Mouse (Mus musculus): ENCODE measurements around the gene Ust. TPM values are rescaled to one million over a fixed set of nuclear protein-coding genes. Genes with fewer than 3 reads are reported as not detected.

Gene Ust
- total and polyA plus RNA-seq, 3 experiments, result not detected

GRCm38 (mm10) chr10:8189331-8189981 lies 329.2 kb downstream of the Ust start:
- DNase-seq (ENCODE audit: extremely low read depth), result no peak
- no peak for TF ChIP-seq MAZ (IDR thresholded peaks at IDR 0.05; ENCODE audit: low read depth, low read length)
- TF ChIP-seq PAX5 (IDR thresholded peaks at IDR 0.05; ENCODE audit: low read length), result no peak
- TF ChIP-seq ZKSCAN1 (IDR thresholded peaks at IDR 0.05; ENCODE audit: borderline replicate concordance, low read depth, low read length), result no peak
- TF ChIP-seq MAX (IDR thresholded peaks at IDR 0.05; ENCODE audit: low read length), result no peak
- no peak for TF ChIP-seq ELF1 (IDR thresholded peaks at IDR 0.05; ENCODE audit: low read depth, low read length)
- TF ChIP-seq CHD2 (IDR thresholded peaks at IDR 0.05; ENCODE audit: low read length), result no peak
- TF ChIP-seq SIN3A (IDR thresholded peaks at IDR 0.05; ENCODE audit: low read length), result no peak
- no peak for TF ChIP-seq GABPA (IDR thresholded peaks at IDR 0.05; ENCODE audit: insufficient replicate concordance, low read depth, low read length)
- TF ChIP-seq MYC (IDR thresholded peaks at IDR 0.05; ENCODE audit: low read depth, low read length), result no peak
- no peak for TF ChIP-seq IRF4 (IDR thresholded peaks at IDR 0.05; ENCODE audit: low read depth, low read length)
- no peak for TF ChIP-seq E2F4 (IDR thresholded peaks at IDR 0.05; ENCODE audit: insufficient replicate concordance, low read depth, low read length)
- no peak for TF ChIP-seq ZC3H11A (IDR thresholded peaks at IDR 0.05; ENCODE audit: low read depth, low read length)
- no peak for TF ChIP-seq TBP (conservative IDR thresholded peaks at IDR 0.05; ENCODE audit: low read depth, low read length)
- no peak for TF ChIP-seq MEF2A (IDR thresholded peaks at IDR 0.05; ENCODE audit: borderline replicate concordance, low read depth, low read length)
- dilution Hi-C loops (cut with MboI; ENCODE audit: extremely low pct_ligation_motif_present, extremely low pct_unique_long_range_greater_than_20kb, low sequenced_read_pairs), result no loop called here
- Histone ChIP-seq H3K27ac (ENCODE audit: insufficient read depth, low read depth) (no peak overlapping the region), H3K36me3 (replicated peaks in 1 of 2; ENCODE audit: control insufficient read depth in 1 of 2, insufficient read depth in 1 of 2, low read length in 1 of 2) (no peaks in the 10 kb centered on the region), H3K9me3 (replicated peaks; ENCODE audit: low read length) (no peaks in the 10 kb centered on the region), H3K79me2 (replicated peaks; ENCODE audit: control insufficient read depth, extremely low read depth, insufficient read depth, poor library complexity, severe bottlenecking) (no peaks in the 10 kb centered on the region), H3K4me3 (replicated peaks in 1 of 3; ENCODE audit: low read depth in 2 of 3, low read length in 2 of 3, poor library complexity in 1 of 3) (no peak overlapping the region), H3K9ac (ENCODE audit: insufficient read depth, low read depth) (no peak overlapping the region), H3K4me2 (ENCODE audit: insufficient read depth, low read depth, poor library complexity, severe bottlenecking) (no peak overlapping the region), H3K27me3 (replicated peaks) (no peaks in the 10 kb centered on the region), H3K4me1 (ENCODE audit: control insufficient read depth in 1 of 2, insufficient read depth in 2 of 2) (no peaks in the 10 kb centered on the region)
- in situ Hi-C loops (cut with MboI; ENCODE audit: low pct_ligation_motif_present, low pct_unique_long_range_greater_than_20kb, low sequenced_read_pairs), result no loop called here

DNA sequence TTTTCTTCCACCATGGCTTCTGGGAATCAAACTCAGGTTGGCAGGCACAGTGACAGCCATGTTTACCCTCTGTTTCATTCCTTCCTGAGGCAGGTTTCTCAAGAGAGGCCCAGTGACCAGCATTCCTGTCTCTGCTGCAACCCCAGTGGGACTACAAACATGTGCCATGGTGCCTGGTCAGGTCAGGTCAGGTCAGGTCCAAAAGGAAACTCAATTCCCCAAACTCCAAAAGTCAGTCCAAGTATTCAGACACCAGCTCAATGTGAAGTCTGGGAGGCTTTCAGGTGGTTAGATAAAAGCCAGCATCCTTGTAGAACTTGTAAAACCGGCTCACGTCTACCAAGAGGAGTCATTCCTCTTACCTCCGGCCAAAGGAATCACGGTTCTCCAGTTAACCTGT lies 333.0 kb downstream of the Ust start:
- Histone ChIP-seq H3K4me2 (ENCODE audit: insufficient read depth, low read depth, poor library complexity, severe bottlenecking) (no peak overlapping the region), H3K27ac (ENCODE audit: insufficient read depth, low read depth) (no peak overlapping the region), H3K9me3 (replicated peaks; ENCODE audit: low read length) (no peaks in the 10 kb centered on the region), H3K27me3 (replicated peaks) (no peaks in the 10 kb centered on the region), H3K4me3 (replicated peaks in 1 of 3; ENCODE audit: low read depth in 2 of 3, low read length in 2 of 3, poor library complexity in 1 of 3) (no peak overlapping the region), H3K36me3 (replicated peaks in 1 of 2; ENCODE audit: control insufficient read depth in 1 of 2, insufficient read depth in 1 of 2, low read length in 1 of 2) (no peaks in the 10 kb centered on the region), H3K9ac (ENCODE audit: insufficient read depth, low read depth) (no peak overlapping the region), H3K79me2 (replicated peaks; ENCODE audit: control insufficient read depth, extremely low read depth, insufficient read depth, poor library complexity, severe bottlenecking) (no peaks in the 10 kb centered on the region), H3K4me1 (ENCODE audit: control insufficient read depth in 1 of 2, insufficient read depth in 2 of 2) (peaks cover 3 to 12% of the 10 kb centered on the region in 2 experiments)
- dilution Hi-C loops (cut with MboI; ENCODE audit: extremely low pct_ligation_motif_present, extremely low pct_unique_long_range_greater_than_20kb, low sequenced_read_pairs) (no loop called here), in situ Hi-C loops (cut with MboI; ENCODE audit: low pct_ligation_motif_present, low pct_unique_long_range_greater_than_20kb, low sequenced_read_pairs) (no loop called here)
- TF ChIP-seq IRF4 (IDR thresholded peaks at IDR 0.05; ENCODE audit: low read depth, low read length), result no peak
- TF ChIP-seq MEF2A (IDR thresholded peaks at IDR 0.05; ENCODE audit: borderline replicate concordance, low read depth, low read length), result no peak
- TF ChIP-seq RCOR1 (conservative IDR thresholded peaks at IDR 0.05; ENCODE audit: low read depth, low read length), result no peak
- TF ChIP-seq SIN3A (IDR thresholded peaks at IDR 0.05; ENCODE audit: low read length), result no peak
- TF ChIP-seq ZMIZ1 (IDR thresholded peaks at IDR 0.05; ENCODE audit: low read depth, low read length), result no peak
- no peak for TF ChIP-seq HCFC1 (IDR thresholded peaks at IDR 0.05; ENCODE audit: low read depth, low read length)
- no peak for TF ChIP-seq KAT2A (IDR thresholded peaks at IDR 0.05; ENCODE audit: insufficient replicate concordance, low read length)
- no peak for TF ChIP-seq USF2 (conservative IDR thresholded peaks at IDR 0.05; ENCODE audit: low read depth, low read length)
- no peak for TF ChIP-seq ZKSCAN1 (IDR thresholded peaks at IDR 0.05; ENCODE audit: borderline replicate concordance, low read depth, low read length)
- no peak for DNase-seq (ENCODE audit: extremely low read depth)

All from CH12.LX (cell line).